Mouse (Mus musculus) skeletal muscle tissue, adult 2 months (tissue): ENCODE measurements around the gene Ttc30a1.

Source experiments
- DNase-seq: peaks from one replicate; pipeline ENCODE4 v3.0.0-alpha.2; 2012; ENCODE audit warnings: low read depth, low spot score

The Ttc30a1 gene

DNA sequence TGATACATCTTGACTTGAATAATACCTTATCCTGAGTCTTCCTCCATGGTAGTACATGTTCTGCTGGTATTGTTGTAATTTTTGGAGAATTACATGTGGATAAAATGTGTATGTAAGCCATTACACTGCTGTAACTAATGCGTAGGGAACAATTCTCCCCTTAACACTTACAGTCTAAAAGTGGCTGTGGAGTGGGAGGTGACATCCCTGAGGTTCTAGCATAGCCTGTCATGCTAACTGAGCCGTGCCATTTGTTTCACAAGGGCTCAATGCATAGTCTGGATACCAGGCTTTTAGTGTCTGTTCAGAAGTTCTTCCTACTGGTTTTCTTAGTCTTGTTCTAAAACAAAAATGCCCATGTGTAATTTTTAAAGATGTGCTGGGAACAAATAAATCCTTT lies 50.8 kb downstream of the Ttc30a1 start:
- DNase-seq: no peak

DNA sequence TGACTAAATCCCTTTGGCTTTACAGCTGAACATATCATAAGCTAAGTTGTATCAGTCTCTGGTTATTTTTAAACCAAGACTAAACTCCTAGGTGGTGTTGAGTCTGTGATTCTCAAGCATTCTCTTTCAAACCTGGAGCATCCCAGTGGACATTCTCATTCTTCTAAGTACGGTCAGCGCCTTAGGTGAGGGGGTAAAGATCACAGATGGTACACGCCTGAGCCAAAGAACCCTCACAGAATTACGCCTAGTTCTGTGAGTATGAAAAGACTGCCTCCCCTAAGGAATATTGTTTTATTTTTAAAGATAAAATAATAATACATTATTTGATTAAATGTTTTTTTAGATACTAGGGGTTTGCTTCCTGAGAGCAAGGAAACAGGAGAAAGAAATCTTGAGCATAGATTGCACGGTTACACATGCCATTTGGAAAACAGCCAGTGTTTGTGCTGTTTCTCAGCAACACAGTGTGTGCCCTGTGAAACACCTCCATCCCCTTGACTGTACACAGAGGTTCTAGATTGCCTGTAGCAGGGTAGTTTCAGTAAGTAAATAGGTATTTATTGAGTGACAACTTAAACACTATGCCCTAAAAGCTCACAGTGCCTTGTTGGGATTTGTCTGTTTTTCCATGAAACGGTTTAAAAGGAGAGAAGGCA lies 51.9 kb downstream of the Ttc30a1 start:
- no peak for DNase-seq

DNA sequence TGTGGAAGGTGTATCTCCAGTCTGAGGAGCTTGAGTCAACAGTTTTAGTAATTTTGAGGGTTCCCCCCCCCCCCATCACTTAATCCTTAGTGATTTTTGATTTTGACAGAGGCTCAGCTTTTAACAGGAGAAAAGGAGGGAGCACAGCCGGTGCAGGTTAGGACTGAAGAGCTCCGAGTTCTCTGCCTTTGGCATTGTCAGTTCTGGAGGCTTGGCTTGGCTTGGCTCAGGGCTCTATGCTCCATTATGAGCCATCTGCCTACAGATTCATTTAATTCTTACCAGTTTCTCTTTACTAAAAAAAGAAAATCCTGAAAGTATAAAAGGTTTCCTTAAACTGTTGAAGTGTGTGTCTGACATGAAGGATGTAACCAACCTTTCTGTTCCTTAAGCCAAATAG lies 52.6 kb downstream of the Ttc30a1 start:
- DNase-seq: no peak
